Mouse (Mus musculus): ENCODE results near the gene Erbin. TPM values are rescaled to one million over a fixed set of nuclear protein-coding genes. Genes with fewer than 3 reads are reported as not detected.

The Erbin gene
- total and polyA plus RNA-seq, 2 experiments from 2014 or later, result 8.5 to 32.5 TPM

DNA sequence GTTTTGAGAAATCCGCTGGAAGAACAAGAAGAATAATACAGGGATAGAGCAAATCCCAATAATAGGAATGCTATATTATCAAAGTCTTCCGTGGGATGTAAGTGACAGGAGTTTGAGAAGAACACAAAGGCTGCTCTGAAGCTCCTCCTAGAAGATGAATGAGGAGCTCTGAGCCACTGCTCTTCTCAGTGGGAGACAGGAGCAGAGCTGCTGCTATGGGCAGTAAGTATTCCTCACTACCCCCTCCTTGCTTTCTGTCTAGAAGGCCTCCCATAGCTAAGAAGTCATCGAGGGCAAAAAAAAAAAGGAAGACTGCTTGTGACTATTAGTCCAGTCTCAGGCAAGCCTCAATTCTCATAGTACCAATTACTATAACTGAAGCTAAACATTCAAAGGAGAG, 30.3 kb downstream of the Erbin start:
- DNase-seq (ENCODE audit: low spot score) (no peak), ATAC-seq (no peak)
- no peaks in the 10 kb centered on the region; the same call in 1 of the 2 replicates for H3K4me1 ChIP-seq (ENCODE audit: insufficient read depth, low read length)
- no peak overlapping the region for H3K4me2 ChIP-seq (ENCODE audit: low read depth, low read length)
- H3K4me3 ChIP-seq (ENCODE audit: low read length), result no peak overlapping the region
- H3K27me3 ChIP-seq (ENCODE audit: insufficient read depth, low read length), result no peaks in the 10 kb centered on the region
- H3K36me3 ChIP-seq (ENCODE audit: insufficient read depth, low read length), result no peaks in the 10 kb centered on the region
- no peak overlapping the region for H3K27ac ChIP-seq
- WGBS, result 15% methylated on average over 3 of the region's 3 CpGs
- no peak overlapping the region for H3K9ac ChIP-seq (replicated peaks; ENCODE audit: low read length)
- H3K9me3 ChIP-seq (ENCODE audit: low read length), result no peaks in the 10 kb centered on the region
- TF ChIP-seq CTCF (IDR thresholded peaks at IDR 0.05; ENCODE audit: low read depth), result no peak

DNA sequence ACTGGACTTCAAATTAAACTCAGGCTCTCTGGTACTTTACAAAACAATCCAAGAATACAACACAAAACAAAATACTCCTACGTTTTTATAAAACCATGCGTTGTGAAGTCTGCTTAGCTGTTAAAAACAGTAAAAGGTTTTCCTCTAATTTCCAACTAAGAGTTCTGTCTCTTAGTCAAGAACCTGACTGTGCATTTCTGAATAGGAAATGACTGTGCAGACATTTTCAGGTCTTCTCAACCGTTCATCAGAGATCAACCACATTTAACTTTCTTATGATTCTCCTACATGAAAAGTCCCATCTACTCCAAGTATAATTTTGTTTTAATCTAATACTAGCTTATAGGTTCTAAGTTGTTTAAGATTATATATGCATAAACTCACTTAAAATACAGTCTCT, 33.8 kb downstream of the Erbin start:
- 87% methylated on average over 3 of the region's 3 CpGs for WGBS
- Histone ChIP-seq H3K4me2 (ENCODE audit: low read depth, low read length) (no peak overlapping the region), H3K36me3 (ENCODE audit: insufficient read depth, low read length) (no peaks in the 10 kb centered on the region), H3K9ac (replicated peaks; ENCODE audit: low read length) (no peak overlapping the region), H3K27me3 (ENCODE audit: insufficient read depth, low read length) (no peaks in the 10 kb centered on the region), H3K27ac (no peak overlapping the region), H3K9me3 (ENCODE audit: low read length) (no peaks in the 10 kb centered on the region), H3K4me1 (ENCODE audit: insufficient read depth, low read length) (no peaks in the 10 kb centered on the region; the same call in 1 of the 2 replicates), H3K4me3 (ENCODE audit: low read length) (no peak overlapping the region)
- DNase-seq (ENCODE audit: low spot score), result no peak
- ATAC-seq, result no peak
- TF ChIP-seq CTCF (IDR thresholded peaks at IDR 0.05; ENCODE audit: low read depth), result no peak

DNA sequence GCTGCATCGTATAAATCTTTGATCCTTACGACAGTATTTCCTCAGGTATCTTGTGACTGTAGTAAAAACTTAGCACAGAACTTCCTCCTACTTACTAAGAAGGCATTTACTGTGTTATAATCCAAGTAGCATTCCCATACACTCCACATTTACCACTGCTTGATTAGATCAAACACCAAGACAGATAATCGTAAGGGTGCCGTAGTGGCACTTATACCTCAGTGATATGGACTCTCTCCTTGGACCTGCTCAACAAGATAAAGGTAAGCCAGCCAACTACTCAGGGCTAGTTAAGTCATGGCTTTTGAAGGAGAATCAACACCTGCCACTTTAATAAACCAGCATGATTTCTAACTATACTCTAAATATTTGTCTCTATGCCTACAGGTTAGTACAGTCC, 39.1 kb downstream of the Erbin start:
- Histone ChIP-seq H3K36me3 (ENCODE audit: insufficient read depth, low read length) (no peaks in the 10 kb centered on the region), H3K27ac (no peak overlapping the region), H3K4me1 (ENCODE audit: insufficient read depth, low read length) (no peaks in the 10 kb centered on the region), H3K4me2 (ENCODE audit: low read depth, low read length) (no peak overlapping the region), H3K9ac (replicated peaks; ENCODE audit: low read length) (no peak overlapping the region), H3K9me3 (ENCODE audit: low read length) (no peaks in the 10 kb centered on the region), H3K27me3 (ENCODE audit: insufficient read depth, low read length) (no peaks in the 10 kb centered on the region), H3K4me3 (ENCODE audit: low read length) (no peak overlapping the region)
- no peak for TF ChIP-seq CTCF (IDR thresholded peaks at IDR 0.05; ENCODE audit: low read depth)
- WGBS, result 93% methylated on average over 4 of the region's 4 CpGs
- ATAC-seq (no peak), DNase-seq (ENCODE audit: low spot score) (no peak)

DNA sequence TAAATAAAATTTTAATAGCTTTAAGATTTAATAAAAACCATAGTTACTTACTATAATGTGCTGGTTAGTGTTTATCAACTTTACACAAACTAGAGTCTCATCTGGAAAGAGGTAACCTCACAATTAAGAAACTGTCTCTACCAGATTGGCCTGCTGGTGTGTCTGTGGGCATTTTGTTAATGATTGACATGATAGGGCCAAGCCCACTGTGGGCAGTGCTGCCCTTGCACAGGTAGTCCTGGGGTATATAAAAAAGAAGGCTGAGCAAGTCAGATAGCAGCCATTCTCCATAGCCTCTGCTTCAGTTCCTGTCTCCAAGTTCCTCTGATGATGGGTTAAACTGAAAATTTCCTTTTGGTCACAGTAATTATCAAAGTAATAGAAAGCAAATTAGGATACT, 43.6 kb downstream of the Erbin start:
- Histone ChIP-seq H3K9ac (replicated peaks; ENCODE audit: low read length) (no peak overlapping the region), H3K4me1 (ENCODE audit: insufficient read depth, low read length) (no peaks in the 10 kb centered on the region), H3K36me3 (ENCODE audit: insufficient read depth, low read length) (no peaks in the 10 kb centered on the region), H3K4me3 (ENCODE audit: low read length) (no peak overlapping the region), H3K27ac (no peak overlapping the region), H3K9me3 (ENCODE audit: low read length) (no peaks in the 10 kb centered on the region), H3K27me3 (ENCODE audit: insufficient read depth, low read length) (no peaks in the 10 kb centered on the region), H3K4me2 (ENCODE audit: low read depth, low read length) (no peak overlapping the region)
- TF ChIP-seq CTCF (IDR thresholded peaks at IDR 0.05; ENCODE audit: low read depth), result no peak
- DNase-seq (ENCODE audit: low spot score) (no peak), ATAC-seq (no peak)

DNA sequence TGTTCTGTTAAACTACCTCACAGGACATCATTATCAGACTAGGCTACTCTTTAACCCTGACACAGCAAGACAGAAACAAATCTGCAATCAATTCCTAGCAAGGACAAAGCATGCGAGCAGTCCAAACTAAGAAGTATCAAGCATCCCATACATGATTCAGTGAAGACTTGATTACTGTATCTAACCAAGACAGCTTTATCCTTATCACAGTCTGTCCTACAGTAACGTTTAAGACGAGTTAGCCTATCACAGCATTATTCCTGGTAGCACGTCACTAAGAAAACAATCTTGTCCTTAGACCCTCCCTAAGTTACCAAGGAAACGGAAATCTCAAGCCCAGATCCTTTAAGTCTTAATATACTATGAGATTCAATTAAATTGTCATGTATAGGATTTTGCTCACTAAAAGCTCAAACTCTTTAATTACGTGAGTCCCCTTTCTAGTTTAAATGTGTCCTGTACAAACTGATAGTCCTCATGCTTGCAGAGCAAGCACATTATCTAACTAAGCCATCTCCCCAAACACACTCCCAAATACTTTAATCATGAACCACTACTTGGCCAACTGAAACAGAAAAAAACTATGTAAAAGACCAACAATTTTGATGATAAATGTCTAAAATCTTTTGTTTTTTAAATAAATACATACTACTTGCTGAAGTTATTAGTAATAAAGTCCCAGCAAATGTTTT, 44.3 kb downstream of the Erbin start:
- H3K9ac ChIP-seq (replicated peaks; ENCODE audit: low read length), result no peak overlapping the region
- no peak for TF ChIP-seq CTCF (IDR thresholded peaks at IDR 0.05; ENCODE audit: low read depth)
- H3K27ac ChIP-seq, result no peak overlapping the region
- DNase-seq (ENCODE audit: low spot score) (no peak), ATAC-seq (no peak)
- H3K4me3 ChIP-seq (ENCODE audit: low read length), result no peak overlapping the region
- WGBS, result 84% methylated on average over 6 of the region's 6 CpGs
- H3K36me3 ChIP-seq (ENCODE audit: insufficient read depth, low read length), result no peaks in the 10 kb centered on the region
- H3K4me1 ChIP-seq (ENCODE audit: insufficient read depth, low read length), result no peaks in the 10 kb centered on the region
- no peaks in the 10 kb centered on the region for H3K27me3 ChIP-seq (ENCODE audit: insufficient read depth, low read length)
- no peak overlapping the region for H3K4me2 ChIP-seq (ENCODE audit: low read depth, low read length)
- no peaks in the 10 kb centered on the region for H3K9me3 ChIP-seq (ENCODE audit: low read length)

DNA sequence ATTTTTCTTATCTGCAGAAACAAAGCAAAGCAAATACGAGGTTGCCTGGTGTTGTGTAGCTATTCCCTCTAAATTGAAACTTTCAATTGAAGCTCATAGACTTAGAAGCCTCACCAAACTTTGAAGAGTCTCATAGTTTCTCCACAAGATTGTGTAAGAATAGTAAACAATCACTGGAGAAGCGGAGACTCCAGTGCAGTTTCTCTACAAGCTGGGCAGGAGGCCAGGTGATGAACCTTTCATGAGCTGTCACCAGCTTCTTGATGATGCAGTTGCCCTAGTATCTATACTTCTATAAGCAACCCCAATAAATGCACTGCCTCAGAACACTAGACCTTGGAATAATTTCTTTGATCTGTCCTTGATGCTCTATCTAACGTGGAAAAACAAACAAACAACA, 49.5 kb downstream of the Erbin start:
- no peak overlapping the region for H3K4me3 ChIP-seq (ENCODE audit: low read length)
- peaks cover 4% of the 10 kb centered on the region; the same call in 1 of the 2 replicates for H3K36me3 ChIP-seq (ENCODE audit: insufficient read depth, low read length)
- no peak overlapping the region for H3K27ac ChIP-seq
- no peaks in the 10 kb centered on the region for H3K4me1 ChIP-seq (ENCODE audit: insufficient read depth, low read length)
- no peaks in the 10 kb centered on the region for H3K9me3 ChIP-seq (ENCODE audit: low read length)
- ATAC-seq (no peak), DNase-seq (ENCODE audit: low spot score) (no peak)
- H3K4me2 ChIP-seq (ENCODE audit: low read depth, low read length), result no peak overlapping the region
- no peak overlapping the region for H3K9ac ChIP-seq (replicated peaks; ENCODE audit: low read length)
- WGBS, result 68% methylated on average over 3 of the region's 3 CpGs
- TF ChIP-seq CTCF (IDR thresholded peaks at IDR 0.05; ENCODE audit: low read depth), result no peak
- no peaks in the 10 kb centered on the region for H3K27me3 ChIP-seq (ENCODE audit: insufficient read depth, low read length)

DNA sequence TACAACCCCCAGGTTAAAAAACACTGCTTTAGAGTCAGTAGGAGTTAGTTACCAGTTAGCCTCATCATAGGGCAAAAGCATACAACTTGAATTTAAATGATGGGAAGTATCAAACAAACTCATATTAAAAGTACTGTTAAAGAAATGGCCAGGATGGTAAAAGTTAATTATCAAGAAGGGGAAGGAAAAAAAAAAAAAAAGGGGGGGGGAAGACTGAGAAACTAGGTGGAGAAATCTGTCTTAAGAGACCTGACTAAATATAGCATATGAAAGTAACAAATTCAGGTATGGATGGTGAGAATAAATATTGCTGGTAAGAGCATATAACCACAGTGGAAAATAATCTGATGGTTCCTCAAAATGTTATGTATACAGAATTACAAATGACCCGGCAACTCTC, 50.2 kb downstream of the Erbin start:
- Histone ChIP-seq H3K27ac (no peak overlapping the region), H3K4me1 (ENCODE audit: insufficient read depth, low read length) (no peaks in the 10 kb centered on the region), H3K36me3 (ENCODE audit: insufficient read depth, low read length) (peaks cover 4% of the 10 kb centered on the region; the same call in 1 of the 2 replicates), H3K4me2 (ENCODE audit: low read depth, low read length) (no peak overlapping the region), H3K9ac (replicated peaks; ENCODE audit: low read length) (no peak overlapping the region), H3K4me3 (ENCODE audit: low read length) (no peak overlapping the region), H3K9me3 (ENCODE audit: low read length) (no peaks in the 10 kb centered on the region), H3K27me3 (ENCODE audit: insufficient read depth, low read length) (no peaks in the 10 kb centered on the region)
- TF ChIP-seq CTCF (IDR thresholded peaks at IDR 0.05; ENCODE audit: low read depth), result no peak
- ATAC-seq, result no peak
- 93% methylated on average over 1 of the region's 1 CpGs for WGBS
- no peak for DNase-seq (ENCODE audit: low spot score)
